Mouse (Mus musculus) thymus, adult 2 months (tissue): Measurements from ENCODE around the gene Runx2.

ENCODE experiments used
- CTCF ChIP-seq: fragments of 200-500 bp; IDR thresholded peaks from 2 replicates; pipeline ENCODE4 v1.5.1; 2012; ENCODE audit warnings: mild to moderate bottlenecking, control low read depth, low read length, moderate library complexity, borderline replicate concordance; ENCODE audit not compliant: control insufficient read depth, poor library complexity, insufficient read depth; ENCODE audit errors: extremely low read depth
- POLR2A ChIP-seq: fragments of 200-500 bp; IDR thresholded peaks from 2 replicates; pipeline ENCODE4 v1.6.1; 2012; ENCODE audit warnings: mild to moderate bottlenecking, low read length, control low read depth, moderate library complexity; ENCODE audit not compliant: control insufficient read depth, poor library complexity, insufficient read depth; ENCODE audit errors: extremely low read depth

DNA sequence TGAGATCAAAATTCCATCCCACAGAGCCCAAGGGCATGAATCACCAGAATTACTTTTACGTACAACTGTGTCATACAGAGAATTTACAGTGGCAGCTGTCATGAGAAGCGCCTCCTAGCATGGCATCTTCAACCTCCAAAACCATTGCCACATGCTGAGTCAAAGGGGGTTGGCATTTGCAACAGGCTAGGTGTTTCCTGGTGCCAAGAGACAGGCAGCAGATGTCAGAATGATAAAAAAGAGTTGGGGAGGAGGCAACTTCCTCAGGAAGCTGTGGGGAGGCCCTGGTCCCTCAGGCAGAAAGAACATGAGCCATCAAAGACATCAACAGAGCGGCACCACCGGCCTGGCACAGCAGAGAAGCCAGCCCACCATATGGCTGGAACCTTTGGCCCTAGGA, 160.1 kb downstream of the Runx2 start:
- no peak for TF ChIP-seq CTCF
- no peak for TF ChIP-seq POLR2A
